In the genomic region with DNA sequence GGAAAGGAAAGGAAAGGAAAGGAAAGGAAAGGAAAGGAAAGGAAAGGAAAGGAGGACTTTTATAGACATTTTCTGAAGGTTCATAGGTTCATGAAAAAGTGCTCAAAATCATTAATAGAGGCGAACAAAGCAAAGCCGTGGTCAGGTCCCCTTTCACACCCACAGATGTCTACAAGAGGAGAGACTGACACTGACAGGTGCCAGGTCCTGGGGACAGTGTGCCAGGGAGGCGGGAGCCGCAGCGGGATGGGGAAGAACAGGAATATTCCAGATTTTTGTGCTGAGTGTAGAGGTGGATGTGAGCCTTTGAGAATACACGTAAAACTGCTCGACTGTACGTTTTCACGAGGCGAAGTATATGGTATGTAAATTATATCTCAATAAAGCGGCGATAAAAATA, we compare ENCODE assay signal across 22 mouse cellular contexts. TPM values are rescaled to one million over a fixed set of nuclear protein-coding genes. Genes with fewer than 3 reads are reported as not detected.
DNase-seq lines count a peak whose midpoint lies in the region; ATAC-seq and TF ChIP-seq lines count a peak whose summit lies in the region.
"Had no signal": no experiment of that assay in that cellular context is flagged by ENCODE, and none has a peak within 500 bp of the region (broad histone marks: within the 10 kb centered on the region; RNA-seq: fewer than 3 reads in every experiment).

No protein-coding gene starts in this region.

- intact Hi-C loops in gastrocnemius, adult 2 months (cut with DNase I), result no loop called here

- H3K27ac ChIP-seq in embryonic facial prominence, embryonic 14.5 days (replicated peaks; ENCODE audit: low read depth, low read length), result no peak overlapping the region
- no peak overlapping the region for H3K27ac ChIP-seq in embryonic facial prominence, embryonic 10.5 days (replicated peaks)
- 0 out of 2 replicates have a peak overlapping the region, but pooled peaks have one; percentile 40 for H3K27ac ChIP-seq in gastrocnemius, adult 2 months
- no peak overlapping the region for H3K27ac ChIP-seq in hindbrain, postnatal 0 days

- no peak for ATAC-seq in embryonic facial prominence, embryonic 14.5 days (ENCODE audit: low read depth)
- no peak for ATAC-seq in hindbrain, postnatal 0 days
- ATAC-seq: activated CD4-positive, CD25-positive, alpha-beta regulatory T cell, adult 4 months; CD4-positive, CD25-positive, alpha-beta regulatory T cell, adult 4 months; Patski had no signal

- DNase-seq in embryonic facial prominence, embryonic 14.5 days (ENCODE audit: low spot score), result peak; percentile 30
- DNase-seq in embryonic facial prominence, embryonic 10.5 days (ENCODE audit: low spot score), result no peak
- DNase-seq in gastrocnemius, adult 2 months, result peak; percentile 48
- no peak for DNase-seq in gastrocnemius, adult 18-20 months (ENCODE audit: low spot score)
- no peak for DNase-seq in thymus, postnatal 36 days
- DNase-seq in hindbrain, postnatal 0 days (ENCODE audit: low spot score), result no peak
- DNase-seq: adrenal gland, adult 2 months; adrenal gland, adult 8-10 months; adrenal gland, postnatal 10 days; adrenal gland, postnatal 14 days; adrenal gland, postnatal 25 days; adrenal gland, postnatal 36 days; B cell, adult 2 months; cerebellum, adult 11 months; cerebellum, adult 11-12 months; cerebellum, adult 18-20 months had no signal

- no peak overlapping the region for H3K4me2 ChIP-seq in embryonic facial prominence, embryonic 14.5 days (ENCODE audit: low read depth, low read length)
- peak overlapping the region; percentile 77 for H3K4me2 ChIP-seq in myocyte (ENCODE audit: low read depth)
- no peak overlapping the region for H3K4me2 ChIP-seq in hindbrain, postnatal 0 days (ENCODE audit: low read depth, low read length)

- TF ChIP-seq CTCF in gastrocnemius, adult 2 months (IDR thresholded peaks at IDR 0.05), result no peak
- TF ChIP-seq CTCF in C2C12 (IDR thresholded peaks at IDR 0.05; ENCODE audit: control insufficient read depth, insufficient read depth, insufficient read length), result no peak
- TF ChIP-seq CTCF in hindbrain, postnatal 0 days (IDR thresholded peaks at IDR 0.05; ENCODE audit: low read depth), result no peak

- H3K27me3 ChIP-seq in embryonic facial prominence, embryonic 14.5 days (replicated peaks; ENCODE audit: control insufficient read depth, insufficient read depth, low read length), result no peaks in the 10 kb centered on the region
- no peaks in the 10 kb centered on the region for H3K27me3 ChIP-seq in embryonic facial prominence, embryonic 10.5 days (replicated peaks; ENCODE audit: low read depth, poor library complexity, severe bottlenecking)
- H3K27me3 ChIP-seq in C2C12 (ENCODE audit: control insufficient read depth, insufficient read depth, insufficient read length) (peaks cover 18% of the 10 kb centered on the region), myocyte (ENCODE audit: control insufficient read depth, insufficient read depth, insufficient read length) (peaks cover 21% of the 10 kb centered on the region)
- no peaks in the 10 kb centered on the region for H3K27me3 ChIP-seq in hindbrain, postnatal 0 days (ENCODE audit: insufficient read depth, low read length)

- peaks cover 4% of the 10 kb centered on the region; the same call in 1 of the 2 replicates for H3K9me3 ChIP-seq in embryonic facial prominence, embryonic 14.5 days (ENCODE audit: control insufficient read depth, low read length)
- H3K9me3 ChIP-seq in embryonic facial prominence, embryonic 10.5 days, result 0 out of 2 replicates have a peak, but pooled peaks cover 7% of the 10 kb centered on the region
- H3K9me3 ChIP-seq in hindbrain, postnatal 0 days (ENCODE audit: low read length), result no peaks in the 10 kb centered on the region
- H3K9me3 ChIP-seq: G1E had no signal

- H3K4me3 ChIP-seq in embryonic facial prominence, embryonic 14.5 days (ENCODE audit: low read depth, low read length), result no peak overlapping the region
- H3K4me3 ChIP-seq in embryonic facial prominence, embryonic 10.5 days, result no peak overlapping the region
- H3K4me3 ChIP-seq in gastrocnemius, adult 2 months, result peak overlapping the region; percentile 35
- H3K4me3 ChIP-seq in C2C12 (ENCODE audit: insufficient read depth, poor library complexity, severe bottlenecking) (no peak overlapping the region), myocyte (no peak overlapping the region)
- no peak overlapping the region for H3K4me3 ChIP-seq in hindbrain, postnatal 0 days (ENCODE audit: low read length)

- no peaks in the 10 kb centered on the region for H3K36me3 ChIP-seq in embryonic facial prominence, embryonic 14.5 days (ENCODE audit: control insufficient read depth, insufficient read depth, low read length)
- H3K36me3 ChIP-seq in embryonic facial prominence, embryonic 10.5 days (replicated peaks), result no peaks in the 10 kb centered on the region
- H3K36me3 ChIP-seq in C2C12 (ENCODE audit: control insufficient read depth, insufficient read depth) (no peaks in the 10 kb centered on the region), myocyte (ENCODE audit: control insufficient read depth, insufficient read depth) (no peaks in the 10 kb centered on the region)
- H3K36me3 ChIP-seq in hindbrain, postnatal 0 days (ENCODE audit: insufficient read depth, low read length), result no peaks in the 10 kb centered on the region
- H3K36me3 ChIP-seq: G1E had no signal

- H3ac ChIP-seq in C2C12 (ENCODE audit: control insufficient read depth, insufficient read length, low read depth), result no peak overlapping the region
- H3ac ChIP-seq in myocyte (ENCODE audit: control insufficient read depth, insufficient read length), result no peak overlapping the region

- no peaks in the 10 kb centered on the region for H3K4me1 ChIP-seq in embryonic facial prominence, embryonic 14.5 days (ENCODE audit: control insufficient read depth, insufficient read depth, low read length)
- no peaks in the 10 kb centered on the region; the same call in 1 of the 2 replicates for H3K4me1 ChIP-seq in embryonic facial prominence, embryonic 10.5 days
- H3K4me1 ChIP-seq in hindbrain, postnatal 0 days (ENCODE audit: insufficient read depth, low read length), result 0 out of 2 replicates have a peak, but pooled peaks cover 10% of the 10 kb centered on the region

- TF ChIP-seq POLR2A in myocyte (IDR thresholded peaks at IDR 0.05; ENCODE audit: insufficient read length, low read depth), result no peak

- no peak overlapping the region for H3K9ac ChIP-seq in embryonic facial prominence, embryonic 14.5 days (ENCODE audit: low read depth, low read length)
- no peak overlapping the region for H3K9ac ChIP-seq in hindbrain, postnatal 0 days (replicated peaks; ENCODE audit: low read length)

- H3K79me3 ChIP-seq in C2C12 (ENCODE audit: low read depth), result no peaks in the 10 kb centered on the region

- 92% methylated on average over 12 of the region's 12 CpGs for WGBS in embryonic facial prominence, embryonic 14.5 days
- WGBS in embryonic facial prominence, embryonic 10.5 days, result 93% methylated on average over 12 of the region's 12 CpGs
- WGBS in hindbrain, postnatal 0 days, result 90% methylated on average over 12 of the region's 12 CpGs

- H3K79me2 ChIP-seq in C2C12 (ENCODE audit: control insufficient read depth, insufficient read depth) (no peaks in the 10 kb centered on the region), myocyte (ENCODE audit: control insufficient read depth, insufficient read depth) (no peaks in the 10 kb centered on the region)

TF ChIP-seq in C2C12, 6 proteins besides CTCF, POLR2A, EP300 and RAD21:
- TF ChIP-seq MYOG (IDR thresholded peaks at IDR 0.05; ENCODE audit: control insufficient read depth, extremely low read depth, insufficient read length), result no peak
- peak; percentile 73 for TF ChIP-seq MYOD1 (IDR thresholded peaks at IDR 0.05; ENCODE audit: control insufficient read depth, insufficient read length, low read depth)
- TF ChIP-seq FOSL1 (IDR thresholded peaks at IDR 0.05; ENCODE audit: insufficient read depth, low read length, poor library complexity, severe bottlenecking), result no peak
- no peak for TF ChIP-seq CEBPB (IDR thresholded peaks at IDR 0.05; ENCODE audit: low read depth)
- no peak for TF ChIP-seq MAX (IDR thresholded peaks at IDR 0.05)

TF ChIP-seq in myocyte, 11 proteins besides CTCF, POLR2A, EP300 and RAD21 (continues in another document):
- no peak for TF ChIP-seq TCF3 (IDR thresholded peaks at IDR 0.05; ENCODE audit: insufficient read length, low read depth)
- peak; percentile 48 for TF ChIP-seq TCF12 (IDR thresholded peaks at IDR 0.05; ENCODE audit: insufficient read depth, poor library complexity, severe bottlenecking)
- TF ChIP-seq CEBPB (IDR thresholded peaks at IDR 0.05; ENCODE audit: insufficient read depth, poor library complexity, severe bottlenecking), result no peak
- TF ChIP-seq E2F4 (IDR thresholded peaks at IDR 0.05; ENCODE audit: insufficient read depth), result no peak
- TF ChIP-seq USF1 (IDR thresholded peaks at IDR 0.05; ENCODE audit: low read depth), result no peak
- no peak for TF ChIP-seq SRF (IDR thresholded peaks at IDR 0.05; ENCODE audit: control insufficient read depth, insufficient read length, low read depth)
- peak in 2 of 3 experiments; percentile 94 to 97 for TF ChIP-seq MYOD1 (IDR thresholded peaks at IDR 0.05; ENCODE audit: control insufficient read depth in 1 of 3, insufficient read length in 2 of 3, low read depth in 2 of 3)
- peak in 1 of 3 experiments; percentile 25 for TF ChIP-seq MYOG (IDR thresholded peaks at IDR 0.05; ENCODE audit: control insufficient read depth in 1 of 3, insufficient read depth in 1 of 3, insufficient read length in 2 of 3, low read depth in 2 of 3)
- no peak for TF ChIP-seq REST (IDR thresholded peaks at IDR 0.05; ENCODE audit: insufficient read depth, insufficient read length)

RNA-seq across cellular contexts. Expression of a gene that starts 33.2 kb away (rescaled TPM):
- polyA plus RNA-seq in embryonic facial prominence, embryonic 14.5 days (2014; fragmentation: Nextera tagmentation; extraction: Ambion mirVana), result 77.3 and 88.0 TPM in 2 replicates
- polyA plus RNA-seq in embryonic facial prominence, embryonic 10.5 days (2016; fragmentation: Nextera tagmentation; extraction: Ambion mirVana), result 104 and 110 TPM in 2 replicates
- 100 to 1,000 TPM in 1 of 2 experiments, 10 to 100 TPM in 1; 95.9 to 126 TPM for total RNA-seq in gastrocnemius, adult 2 months (2021)
- 100 to 1,000 TPM in 1 of 2 experiments, 10 to 100 TPM in 1; 99.5 to 122 TPM for total RNA-seq in gastrocnemius, adult 18-20 months (2021)
- polyA plus RNA-seq in C2C12 (2012; fragmentation: generic; extraction: Trizol), result 21.7 TPM
- polyA plus RNA-seq in myocyte (2012; fragmentation: generic; extraction: Trizol), result 40.6 TPM
- total RNA-seq in hindbrain, postnatal 0 days (2014; rRNA removed), result 127 and 179 TPM in 2 replicates
- 133 and 145 TPM in 2 replicates for polyA plus RNA-seq in hindbrain, postnatal 0 days (2015; fragmentation: Nextera tagmentation; extraction: Ambion mirVana)

RNA-seq across cellular contexts. Expression of a gene that starts 38.6 kb away (rescaled TPM):
- 47.5 and 53.1 TPM in 2 replicates for polyA plus RNA-seq in embryonic facial prominence, embryonic 14.5 days (2014; fragmentation: Nextera tagmentation; extraction: Ambion mirVana)
- 113 and 121 TPM in 2 replicates for polyA plus RNA-seq in embryonic facial prominence, embryonic 10.5 days (2016; fragmentation: Nextera tagmentation; extraction: Ambion mirVana)
- 10 to 100 TPM; 52.8 to 70.8 TPM for total RNA-seq in gastrocnemius, adult 2 months (2021)
- 10 to 100 TPM; 47.9 to 52.6 TPM for total RNA-seq in gastrocnemius, adult 18-20 months (2021)
- 61.5 TPM for polyA plus RNA-seq in C2C12 (2012; fragmentation: generic; extraction: Trizol)
- polyA plus RNA-seq in myocyte (2012; fragmentation: generic; extraction: Trizol), result 45.5 TPM
- total RNA-seq in hindbrain, postnatal 0 days (2014; rRNA removed), result 94.5 and 108 TPM in 2 replicates
- polyA plus RNA-seq in hindbrain, postnatal 0 days (2015; fragmentation: Nextera tagmentation; extraction: Ambion mirVana), result 64.1 and 65.6 TPM in 2 replicates

Comparison
In these comparisons a context has a peak if more than half of its experiments do, and no peak if none do; other contexts are left out.
1. DNase-seq: peak in embryonic facial prominence, embryonic 14.5 days (single experiment) and gastrocnemius, adult 2 months (single experiment); none in embryonic facial prominence, embryonic 10.5 days (single experiment), gastrocnemius, adult 18-20 months (single experiment), thymus, postnatal 36 days (0 of 2) and hindbrain, postnatal 0 days (single experiment).